Mouse (Mus musculus): ENCODE measurements around the gene Snapc3. TPM values are rescaled to one million over a fixed set of nuclear protein-coding genes. Genes with fewer than 3 reads are reported as not detected.

Snapc3 gene
- polyA plus RNA-seq, 1 experiment from 2014 or later = 75.2 TPM

Other genes with a start within 250 kb of the Snapc3 start
- gene Ttc39b, start 93.5 kb upstream of the Snapc3 start, polyA plus RNA-seq (2014; fragmentation: Nextera tagmentation; extraction: Ambion mirVana) = 1.9 and 2.1 TPM in 2 replicates
- gene Psip1, start 68.7 kb downstream of the Snapc3 start, polyA plus RNA-seq (2014; fragmentation: Nextera tagmentation; extraction: Ambion mirVana) = 469 and 508 TPM in 2 replicates
- gene Ccdc171, start 107.8 kb downstream of the Snapc3 start, polyA plus RNA-seq (2014; fragmentation: Nextera tagmentation; extraction: Ambion mirVana) = 4.1 and 5.0 TPM in 2 replicates